Mouse (Mus musculus) ovary, adult 18-20 months (tissue): ENCODE data around the gene Gm26620.

ENCODE experiments used
- DNase-seq: peaks from one replicate; pipeline ENCODE4 v3.0.0; 2022; ENCODE audit warnings: low spot score, mixed read lengths

The Gm26620 gene

GRCm38 (mm10) chr1:170884978-170885561 is at the start of gene Gm26620, which contains the start of gene Dusp12:
Gene Gm26620 (plus strand): TSS chr1:170885065.
Gene Dusp12 (minus strand): TSS chr1:170885540.
- DNase-seq, result peak; percentile 82

GRCm38 (mm10) chr1:170839685-170840084 is 45.2 kb upstream of the Gm26620 start:
- no peak for DNase-seq

GRCm38 (mm10) chr1:170844380-170844779 is 40.5 kb upstream of the Gm26620 start:
- no peak for DNase-seq

GRCm38 (mm10) chr1:170845448-170846307 is 39.2 kb upstream of the Gm26620 start:
- DNase-seq, result no peak

GRCm38 (mm10) chr1:170850007-170850406 is 34.9 kb upstream of the Gm26620 start:
- no peak for DNase-seq

GRCm38 (mm10) chr1:170850637-170851624 is 33.9 kb upstream of the Gm26620 start:
- DNase-seq, result no peak

- no peak for DNase-seq
These were observed 31.3 kb upstream of the Gm26620 start for GRCm38 (mm10) chr1:170853604-170854003.

- DNase-seq, result no peak
These were observed 29.7 kb upstream of the Gm26620 start for GRCm38 (mm10) chr1:170855056-170855760.

- DNase-seq, result no peak
These were observed 27.5 kb upstream of the Gm26620 start for GRCm38 (mm10) chr1:170857369-170857768.

- DNase-seq, result no peak
These were observed 26.0 kb upstream of the Gm26620 start for GRCm38 (mm10) chr1:170858872-170859271.

- no peak for DNase-seq
These were observed 23.0 kb upstream of the Gm26620 start for GRCm38 (mm10) chr1:170861671-170862434.

- DNase-seq, result no peak
These were observed 22.5 kb upstream of the Gm26620 start for GRCm38 (mm10) chr1:170862435-170862717.

- no peak for DNase-seq
These were observed 21.8 kb upstream of the Gm26620 start for GRCm38 (mm10) chr1:170863033-170863432.

GRCm38 (mm10) chr1:170864234-170864633 is 20.6 kb upstream of the Gm26620 start:
- DNase-seq, result no peak

GRCm38 (mm10) chr1:170864754-170865153 is 20.1 kb upstream of the Gm26620 start:
- DNase-seq, result no peak

GRCm38 (mm10) chr1:170865406-170865805 is 19.5 kb upstream of the Gm26620 start:
- no peak for DNase-seq

GRCm38 (mm10) chr1:170866992-170867690 is 17.7 kb upstream of the Gm26620 start:
- DNase-seq, result no peak

- DNase-seq, result peak; percentile 88
These were observed 17.2 kb upstream of the Gm26620 start, which contains the start of gene Atf6 for GRCm38 (mm10) chr1:170867691-170868105. Gene Atf6 (minus strand): TSS chr1:170867771.

GRCm38 (mm10) chr1:170868107-170868904 is 16.6 kb upstream of the Gm26620 start:
- DNase-seq, result peak; percentile 49
